Mouse (Mus musculus) intestine, embryonic 16.5 days (tissue): ENCODE results near the gene Cuta. TPM values are rescaled to one million over a fixed set of nuclear protein-coding genes. Genes with fewer than 3 reads are reported as not detected.

Source experiments
- ATAC-seq: fragments of 200-750 bp; cut with Nextera tagmentation; 2 replicates; pipeline ENCODE4 v1.8.0; 2017; ENCODE audit warnings: moderate TSS enrichment, moderate library complexity
- H3K27ac ChIP-seq: fragments of 300-500 bp; sonication (generic); 2 replicates; pipeline ENCODE4 v1.5.1; 2014; ENCODE audit warnings: mild to moderate bottlenecking, low read length
- H3K27me3 ChIP-seq: fragments of 300-500 bp; sonication (generic); replicated peaks from 2 replicates; pipeline ENCODE4 v1.6.1; 2014; ENCODE audit warnings: low read length, control low read depth, mixed read lengths; ENCODE audit not compliant: control insufficient read depth, insufficient read depth
- H3K36me3 ChIP-seq: fragments of 300-500 bp; sonication (generic); 2 replicates; pipeline ENCODE4 v1.6.1; 2014; ENCODE audit warnings: low read length, control low read depth; ENCODE audit not compliant: control insufficient read depth, insufficient read depth
- H3K4me1 ChIP-seq: fragments of 300-500 bp; sonication (generic); 2 replicates; pipeline ENCODE4 v1.6.1; 2014; ENCODE audit warnings: low read length, control low read depth, mixed read lengths; ENCODE audit not compliant: control insufficient read depth, insufficient read depth
- H3K4me2 ChIP-seq: fragments of 300-500 bp; sonication (generic); 2 replicates; pipeline ENCODE4 v1.6.1; 2014; ENCODE audit warnings: low read depth, low read length, control low read depth
- H3K4me3 ChIP-seq: fragments of 300-500 bp; sonication (generic); 2 replicates; pipeline ENCODE4 v1.5.1; 2014; ENCODE audit warnings: mild to moderate bottlenecking, low read length
- H3K9ac ChIP-seq: fragments of 300-500 bp; sonication (generic); 2 replicates; pipeline ENCODE4 v1.6.1; 2014; ENCODE audit warnings: low read depth, low read length
- H3K9me3 ChIP-seq: fragments of 300-500 bp; sonication (generic); 2 replicates; pipeline ENCODE4 v1.6.1; 2016; ENCODE audit warnings: low read length, control low read depth; ENCODE audit not compliant: control insufficient read depth
- WGBS: fragments of 180-500 bp; shearing (Covaris S2); extraction: QIAGEN DNeasy Blood & Tissue Kit; methylation state at CpG from one replicate; pipeline ENCODE4 v1.1.7; 2014; 5-methylcytosine and 5-hydroxymethylcytosine counted together
- microRNA-seq: library from miRNA; unstranded; fragments of <30 nt; microRNA quantifications from one replicate; pipeline ENCODE4, GENCODE M21; 2016
- polyA plus RNA-seq: library from polyadenylated mRNA; unstranded; fragments of >200 nt; fragmentation: Nextera tagmentation; extraction: Ambion mirVana; gene quantifications from 2 replicates; pipeline ENCODE4 v1.2.1, GENCODE M21; 2015

Gene Cuta
- polyA plus RNA-seq, 1 experiment from 2014 or later: 294 TPM

- no peaks in the 10 kb centered on the region for H3K9me3 ChIP-seq
- H3K27ac ChIP-seq: no peak overlapping the region
- H3K9ac ChIP-seq: peak overlapping the region; percentile 60; the same call in 1 of the 2 replicates
- no peaks in the 10 kb centered on the region for H3K36me3 ChIP-seq
- no peaks in the 10 kb centered on the region for H3K27me3 ChIP-seq
- H3K4me3 ChIP-seq: peak overlapping the region; percentile 55
- WGBS: 7% methylated on average over 30 of the region's 30 CpGs
- H3K4me2 ChIP-seq: peak overlapping the region; percentile 64
- peaks cover 14% of the 10 kb centered on the region for H3K4me1 ChIP-seq
- ATAC-seq: peak; percentile 87
Observed at GRCm38 (mm10) chr17:26886047-26886749, 53.2 kb downstream of the Cuta start.

- Histone ChIP-seq H3K4me1 (peaks cover 14% of the 10 kb centered on the region), H3K4me2 (peak overlapping the region; percentile 64), H3K27ac (peak overlapping the region; percentile 48; the same call in 1 of the 2 replicates), H3K27me3 (no peaks in the 10 kb centered on the region), H3K9ac (peak overlapping the region; percentile 60), H3K9me3 (no peaks in the 10 kb centered on the region), H3K4me3 (peak overlapping the region; percentile 55), H3K36me3 (no peaks in the 10 kb centered on the region)
- 19% methylated on average over 25 of the region's 25 CpGs for WGBS
- peak; percentile 75 for ATAC-seq
Observed at GRCm38 (mm10) chr17:26884995-26885926, 54.1 kb downstream of the Cuta start.

Small RNA genes within 50 kb of the gene (microRNA-seq; reads per million reads assigned to microRNA genes)
- not detected for gene Gm27775
- gene Mir3083: not detected
- not detected for gene Mir6968

Other genes starting within 250 kb of the Cuta start
- 8.1 and 9.4 TPM in 2 replicates for gene Crebrf, start 223.9 kb downstream of the Cuta start, polyA plus RNA-seq
- gene Bnip1, start 158.5 kb downstream of the Cuta start, polyA plus RNA-seq: 47.6 and 52.0 TPM in 2 replicates
- gene Nkx2-5, start 94.6 kb downstream of the Cuta start, polyA plus RNA-seq: 0.09 TPM in 1 of 2 replicates, not detected in the other
- 5.3 and 6.5 TPM in 2 replicates for gene Kifc5b, start 22.5 kb downstream of the Cuta start, polyA plus RNA-seq
- 6.8 and 8.0 TPM in 2 replicates for gene Phf1, start 6.5 kb downstream of the Cuta start, polyA plus RNA-seq
- 0.66 and 1.1 TPM in 2 replicates for gene Syngap1, start 1.7 kb upstream of the Cuta start, polyA plus RNA-seq
- gene Zbtb9, start 33.6 kb upstream of the Cuta start, polyA plus RNA-seq: 13.8 and 14.8 TPM in 2 replicates
- gene Bak1, start 89.4 kb upstream of the Cuta start, polyA plus RNA-seq: 8.5 and 10.3 TPM in 2 replicates
- gene Itpr3, start 117.7 kb upstream of the Cuta start, polyA plus RNA-seq: 12.1 and 16.5 TPM in 2 replicates
- 238 and 255 TPM in 2 replicates for gene Uqcc2, start 194.3 kb upstream of the Cuta start, polyA plus RNA-seq
- 0.09 and 0.11 TPM in 2 replicates for gene Ip6k3, start 228.2 kb upstream of the Cuta start, polyA plus RNA-seq